10 mouse cellular contexts compared by ENCODE assay signal in genomic region chr9:67851150-67851549, GRCm38 (mm10). TPM values are rescaled to one million over a fixed set of nuclear protein-coding genes. Genes with fewer than 3 reads are reported as not detected.
DNase-seq lines count a peak whose midpoint lies in the region; TF ChIP-seq lines count a peak whose summit lies in the region.
"Had no signal": no experiment of that assay in that cellular context is flagged by ENCODE, and none has a peak within 500 bp of the region (broad histone marks: within the 10 kb centered on the region; RNA-seq: fewer than 3 reads in every experiment).

No protein-coding gene starts in this region.

- no peaks in the 10 kb centered on the region for H3K36me3 ChIP-seq in splenic B cell, adult 2 months (ENCODE audit: control insufficient read depth, insufficient read depth, low read length, poor library complexity, severe bottlenecking)

- DNase-seq in adrenal gland, postnatal 14 days, result peak; percentile 58
- DNase-seq in adrenal gland, adult 18-20 months (ENCODE audit: low spot score in 2 of 2), result no peak
- no peak for DNase-seq in layer of hippocampus, adult 2 months (ENCODE audit: low spot score in 2 of 2)
- no peak for DNase-seq in layer of hippocampus, adult 9-11 months
- peak; percentile 66 for DNase-seq in liver
- DNase-seq in splenic B cell, adult 2 months (ENCODE audit: low read depth, low spot score), result peak; percentile 36
- DNase-seq in cerebellum, adult 8-10 months, result no peak
- DNase-seq in layer of hippocampus, postnatal 14 days (ENCODE audit: low spot score in 2 of 2), result no peak

- no peaks in the 10 kb centered on the region for H3K27me3 ChIP-seq in splenic B cell, adult 2 months (ENCODE audit: control insufficient read depth, insufficient read depth, low read length, poor library complexity, severe bottlenecking)
- H3K27me3 ChIP-seq: heart, embryonic 15.5 days; midbrain, embryonic 15.5 days had no signal

- no peak overlapping the region for H3K4me3 ChIP-seq in layer of hippocampus, adult 2 months
- H3K4me3 ChIP-seq: heart, embryonic 15.5 days; midbrain, embryonic 15.5 days had no signal

- peak; percentile 31 for TF ChIP-seq CTCF in layer of hippocampus, adult 2 months (conservative IDR thresholded peaks at IDR 0.05)

- no peak overlapping the region for H3K27ac ChIP-seq in layer of hippocampus, adult 2 months
- H3K27ac ChIP-seq: heart, embryonic 15.5 days; midbrain, embryonic 15.5 days had no signal

RNA-seq across cellular contexts. Expression of gene Vps13c, which starts 11.0 kb away (rescaled TPM):
- total RNA-seq in adrenal gland, postnatal 14 days (2021), result 43.3 and 46.2 TPM in 2 replicates
- 10 to 100 TPM; 39.8 to 46.3 TPM for total RNA-seq in adrenal gland, adult 18-20 months (2021)
- total RNA-seq in layer of hippocampus, adult 2 months (2021), result 100 to 1,000 TPM; 113 to 121 TPM
- 10 to 100 TPM; 64.9 to 71.7 TPM for total RNA-seq in layer of hippocampus, postnatal 14 days (2021)

RNA-seq across cellular contexts. Expression of gene C2cd4a, which starts 19.0 kb away (rescaled TPM):
- total RNA-seq in adrenal gland, postnatal 14 days (2021), result 0.34 TPM in 1 of 2 replicates, not detected in the other
- not detected for total RNA-seq in adrenal gland, adult 18-20 months (2021)
- total RNA-seq in layer of hippocampus, adult 2 months (2021), result 1 to 10 TPM; 3.1 to 3.8 TPM
- total RNA-seq in layer of hippocampus, postnatal 14 days (2021), result 1 to 10 TPM in 1 of 2 experiments, under 1 TPM in 1; 0.81 to 1.5 TPM

Comparison
In these comparisons a context has a peak if more than half of its experiments do, and no peak if none do; other contexts are left out.
1. DNase-seq: peak in adrenal gland, postnatal 14 days (single experiment), liver (single experiment) and splenic B cell, adult 2 months (single experiment); none in adrenal gland, adult 18-20 months (0 of 2), layer of hippocampus, adult 2 months (0 of 2), layer of hippocampus, adult 9-11 months (single experiment), cerebellum, adult 8-10 months (single experiment) and layer of hippocampus, postnatal 14 days (0 of 2).